Mouse (Mus musculus) lung, adult 2 months (tissue): ENCODE data around the gene Ccdc65.

Experiments used
- CTCF ChIP-seq: fragments of 200-500 bp; IDR thresholded peaks from 2 replicates; pipeline ENCODE4 v1.5.1; 2011; ENCODE audit warnings: mild to moderate bottlenecking, low read length, control low read depth; ENCODE audit not compliant: insufficient read depth
- POLR2A ChIP-seq: fragments of 200-500 bp; IDR thresholded peaks from 2 replicates; pipeline ENCODE4 v1.6.1; 2011; ENCODE audit warnings: low read depth, mild to moderate bottlenecking, control low read depth, low read length, borderline replicate concordance; ENCODE audit errors: extremely low read depth

GRCm38 (mm10) chr15:98730790-98731189 is 22.8 kb downstream of the Ccdc65 start:
- TF ChIP-seq CTCF (no peak), POLR2A (no peak)
